Mouse (Mus musculus) liver, adult 2 months (tissue): ENCODE data around the gene Galnt3.

ENCODE experiments used
- CTCF ChIP-seq: fragments of 200-500 bp; IDR thresholded peaks from 2 replicates; pipeline ENCODE4 v1.5.1; 2011; ENCODE audit warnings: low read depth, low read length, control low read depth
- POLR2A ChIP-seq: fragments of 200-500 bp; IDR thresholded peaks from 2 replicates; pipeline ENCODE4 v1.6.1; 2011; ENCODE audit warnings: low read length, control low read depth; ENCODE audit not compliant: insufficient read depth; ENCODE audit errors: extremely low read depth

- TF ChIP-seq POLR2A: no peak
- no peak for TF ChIP-seq CTCF
Observed at GRCm38 (mm10) chr2:66148654-66149230, 23.9 kb upstream of the Galnt3 start.
